Mouse (Mus musculus): Measurements from ENCODE around the gene Rnf213. TPM values are rescaled to one million over a fixed set of nuclear protein-coding genes. Genes with fewer than 3 reads are reported as not detected.

Gene Rnf213
- polyA plus RNA-seq, 1 experiment from 2014 or later: 1.5 TPM

DNA sequence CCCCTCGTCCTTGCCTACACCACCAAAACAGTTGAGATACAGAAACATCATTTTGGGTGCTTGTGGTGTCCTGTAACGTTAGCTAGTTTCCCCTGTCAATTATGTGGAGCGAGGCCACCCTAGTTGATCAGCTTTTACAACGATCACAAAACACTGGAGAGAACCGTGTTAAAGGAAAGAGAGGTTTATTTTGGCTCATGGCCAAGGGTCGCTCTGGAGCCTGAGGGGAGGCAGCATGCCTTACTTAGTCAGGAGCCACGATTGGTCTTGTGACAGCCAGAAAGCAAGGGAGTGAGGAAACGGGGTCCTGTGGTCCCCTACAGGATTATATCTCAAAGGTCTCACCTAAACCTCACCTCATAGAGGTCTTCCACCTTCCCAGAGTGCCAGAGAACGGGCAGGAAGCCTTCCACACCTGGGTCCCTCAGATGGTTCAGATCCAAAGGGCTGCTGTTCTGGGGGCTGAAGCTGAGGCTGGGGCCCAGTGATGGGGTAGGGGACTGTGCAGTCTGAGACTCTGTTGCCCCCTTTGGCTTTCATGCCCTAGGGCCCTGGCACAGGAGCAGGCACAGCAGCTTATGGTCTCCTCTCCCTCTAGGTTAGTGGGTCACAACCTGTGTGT is 120.2 kb downstream of the Rnf213 start:
- WGBS: 51% methylated on average over 9 of the region's 9 CpGs
- no peaks in the 10 kb centered on the region for H3K9me3 ChIP-seq (replicated peaks)
- peaks cover 76% of the 10 kb centered on the region for H3K4me1 ChIP-seq
- no peak overlapping the region for H3K9ac ChIP-seq
- H3K27me3 ChIP-seq: no peaks in the 10 kb centered on the region; the same call in 1 of the 2 replicates
- no peak overlapping the region for H3K4me2 ChIP-seq (replicated peaks)
- H3K36me3 ChIP-seq: peaks cover 4% of the 10 kb centered on the region; the same call in 1 of the 2 replicates
- no peak overlapping the region for H3K4me3 ChIP-seq
- H3K27ac ChIP-seq: peak overlapping the region; percentile 84
- ATAC-seq (ENCODE audit: low FRiP score): no peak

DNA sequence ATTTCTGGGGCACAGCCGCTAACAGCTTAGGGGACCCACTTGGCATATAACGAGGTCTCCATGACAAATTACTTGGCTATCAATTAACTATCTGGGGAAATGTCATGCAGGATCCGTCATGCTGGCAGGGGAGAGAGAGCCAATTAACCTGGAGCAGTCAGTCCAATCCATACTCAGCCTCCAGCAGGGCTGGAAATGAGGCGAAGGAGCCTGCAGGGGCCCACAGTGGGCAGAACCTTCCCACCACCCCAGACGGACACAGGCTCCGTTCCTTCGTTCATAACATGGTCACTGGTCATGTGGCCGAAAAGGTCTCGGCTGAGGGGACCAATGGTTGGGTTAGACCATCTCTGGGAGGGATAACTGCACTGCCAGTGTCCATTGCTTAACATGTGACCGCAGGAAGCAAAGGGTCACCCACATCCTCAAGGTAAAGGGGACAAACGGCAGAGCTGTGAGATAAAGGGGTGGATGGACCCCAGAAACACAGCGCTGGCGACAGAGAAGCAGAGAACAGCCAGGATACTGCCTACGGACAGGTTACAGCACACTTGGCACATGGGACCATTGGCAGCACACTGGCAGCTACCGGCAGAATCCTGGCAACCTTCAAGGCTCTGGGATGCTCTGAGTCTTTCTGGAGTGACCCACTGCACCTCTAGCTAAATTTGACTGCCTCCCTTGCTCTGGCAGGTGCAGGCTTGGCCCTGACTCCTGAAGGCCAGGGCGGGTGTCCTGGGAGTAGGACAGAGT is 121.4 kb downstream of the Rnf213 start:
- Histone ChIP-seq H3K27ac (peak overlapping the region; percentile 84), H3K27me3 (no peaks in the 10 kb centered on the region; the same call in 1 of the 2 replicates), H3K4me1 (peaks cover 65% of the 10 kb centered on the region), H3K4me3 (no peak overlapping the region), H3K9ac (peak overlapping the region; percentile 33; the same call in 1 of the 2 replicates), H3K36me3 (no peaks in the 10 kb centered on the region), H3K9me3 (replicated peaks) (no peaks in the 10 kb centered on the region), H3K4me2 (replicated peaks) (peak overlapping the region; percentile 44)
- peak; percentile 9 for ATAC-seq (ENCODE audit: low FRiP score)
- WGBS: 39% methylated on average over 16 of the region's 16 CpGs

DNA sequence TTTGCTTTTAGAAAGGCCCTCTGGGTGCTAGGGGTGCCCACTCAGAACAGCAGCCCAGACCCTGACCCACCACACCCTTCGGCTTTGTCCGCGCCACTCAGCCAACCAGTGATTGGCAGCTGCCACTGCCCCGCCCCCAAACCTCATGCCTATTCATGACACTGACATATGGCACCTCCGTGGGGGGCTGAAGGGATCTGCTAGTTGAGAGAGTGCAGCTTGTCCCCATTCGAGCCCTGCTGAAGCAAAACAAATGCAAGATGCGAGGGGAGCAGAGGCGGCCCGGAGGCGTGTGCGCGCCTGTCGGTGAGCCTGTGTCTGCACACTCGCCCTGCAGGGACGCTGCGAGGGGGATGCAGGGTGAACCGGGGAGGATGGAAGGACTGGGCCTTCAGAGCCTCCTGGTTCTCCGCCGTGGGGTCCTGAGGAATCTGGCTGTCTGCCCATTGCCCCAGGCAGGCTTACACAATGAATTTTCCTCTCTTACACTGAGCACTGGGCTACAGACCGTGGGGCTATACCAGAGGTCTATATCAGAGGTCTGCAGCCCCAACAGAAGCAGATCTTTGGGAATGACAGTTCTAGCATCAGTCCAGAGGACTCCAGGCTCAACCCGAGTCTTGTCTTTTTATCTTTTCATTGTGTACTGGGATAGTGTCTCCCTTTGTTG is 122.2 kb downstream of the Rnf213 start:
- Histone ChIP-seq H3K36me3 (no peaks in the 10 kb centered on the region), H3K4me3 (peak overlapping the region; percentile 16), H3K4me2 (replicated peaks) (peak overlapping the region; percentile 44), H3K9ac (peak overlapping the region; percentile 33; the same call in 1 of the 2 replicates), H3K4me1 (peaks cover 58% of the 10 kb centered on the region), H3K27me3 (no peaks in the 10 kb centered on the region; the same call in 1 of the 2 replicates), H3K9me3 (replicated peaks) (no peaks in the 10 kb centered on the region), H3K27ac (peak overlapping the region; percentile 84)
- peak; percentile 75 for ATAC-seq (ENCODE audit: low FRiP score)
- WGBS: 3% methylated on average over 21 of the region's 21 CpGs

DNA sequence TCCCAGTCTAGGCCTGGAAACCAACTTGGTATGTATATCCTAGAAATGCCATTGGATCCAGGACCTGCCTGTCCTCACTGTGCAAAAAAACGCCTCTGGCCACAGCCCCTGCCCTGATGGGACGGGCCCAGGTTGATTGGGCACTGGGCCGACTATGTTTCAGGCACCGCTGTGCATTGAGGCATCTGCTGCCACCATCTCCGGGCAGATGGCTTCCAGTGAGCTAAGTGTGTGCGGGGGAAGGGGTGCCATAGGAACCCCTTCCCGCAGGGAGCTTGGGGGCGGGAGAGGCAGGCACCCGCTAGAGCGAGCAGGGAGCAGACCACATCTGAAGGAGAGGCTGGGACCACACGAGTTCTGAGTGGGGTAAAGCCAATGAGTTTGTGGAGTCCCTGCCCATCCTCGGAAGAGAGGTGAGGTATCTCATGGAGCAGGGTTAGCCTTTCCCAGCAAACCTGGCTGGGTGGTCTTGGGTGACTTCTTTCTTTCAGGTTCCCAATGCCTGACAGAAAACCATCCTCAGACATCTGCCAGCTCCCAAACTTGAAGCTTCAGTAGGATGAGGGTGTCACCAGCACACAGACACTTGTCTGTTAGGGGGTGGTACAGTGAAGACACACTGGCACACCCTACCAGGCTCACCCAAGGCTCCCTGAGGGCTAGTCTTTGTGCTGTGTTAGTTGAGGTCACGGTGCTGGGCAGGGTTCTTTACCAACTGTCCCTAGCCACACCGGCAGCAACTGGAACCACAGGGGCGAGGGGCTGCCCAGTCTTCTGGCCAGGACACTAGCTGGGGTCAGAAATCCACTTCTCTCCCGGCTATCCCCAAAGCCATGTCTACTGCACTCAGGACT is 123.2 kb downstream of the Rnf213 start:
- Histone ChIP-seq H3K36me3 (no peaks in the 10 kb centered on the region), H3K27ac (peak overlapping the region; percentile 84), H3K27me3 (no peaks in the 10 kb centered on the region), H3K4me1 (peaks cover 49% of the 10 kb centered on the region), H3K4me2 (replicated peaks) (no peak overlapping the region), H3K4me3 (no peak overlapping the region), H3K9me3 (replicated peaks) (no peaks in the 10 kb centered on the region), H3K9ac (no peak overlapping the region; the same call in 1 of the 2 replicates)
- 63% methylated on average over 16 of the region's 16 CpGs for WGBS
- ATAC-seq (ENCODE audit: low FRiP score): peak; percentile 31

DNA sequence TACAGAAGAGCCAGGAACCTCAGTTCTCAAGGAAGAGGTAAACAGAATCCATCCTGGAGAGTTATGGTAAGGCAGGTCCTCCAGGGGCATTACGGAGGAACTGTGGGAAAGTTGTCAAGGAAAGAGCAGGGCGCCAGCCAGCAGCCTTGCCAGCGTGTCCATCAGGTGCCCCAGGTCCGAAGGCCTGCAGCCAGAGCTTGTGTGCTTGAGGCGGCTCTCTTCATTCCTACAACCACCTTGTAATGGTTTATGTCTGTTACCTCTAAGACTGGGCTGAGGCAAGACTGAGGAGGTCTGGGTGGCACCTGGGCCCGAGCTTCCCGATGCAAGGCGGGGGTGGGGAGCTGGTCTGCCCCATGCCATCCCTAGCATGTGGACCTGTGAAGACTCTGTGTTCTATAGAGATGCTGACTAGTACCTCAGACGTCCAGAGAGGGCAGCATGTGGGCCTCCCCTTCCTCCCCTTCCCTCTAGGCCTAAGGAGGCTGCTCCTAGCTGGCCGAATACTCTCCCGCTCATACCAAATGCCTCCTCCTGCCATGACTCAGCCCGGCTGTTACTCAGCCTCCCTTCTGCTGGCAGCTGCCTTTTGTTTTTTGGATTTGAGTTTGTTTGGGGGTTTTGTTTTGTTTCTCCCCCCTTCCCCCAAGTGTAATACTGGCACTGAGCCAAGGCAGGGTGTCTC is 123.9 kb downstream of the Rnf213 start:
- Histone ChIP-seq H3K27ac (0 out of 2 replicates have a peak overlapping the region, but pooled peaks have one; percentile 2), H3K27me3 (no peaks in the 10 kb centered on the region), H3K9ac (no peak overlapping the region), H3K9me3 (replicated peaks) (no peaks in the 10 kb centered on the region), H3K4me1 (peaks cover 45% of the 10 kb centered on the region), H3K4me3 (no peak overlapping the region), H3K4me2 (replicated peaks) (no peak overlapping the region), H3K36me3 (no peaks in the 10 kb centered on the region)
- 0 out of 2 replicates have a peak, but pooled peaks have one; percentile 7 for ATAC-seq (ENCODE audit: low FRiP score)
- WGBS: 68% methylated on average over 12 of the region's 12 CpGs

DNA sequence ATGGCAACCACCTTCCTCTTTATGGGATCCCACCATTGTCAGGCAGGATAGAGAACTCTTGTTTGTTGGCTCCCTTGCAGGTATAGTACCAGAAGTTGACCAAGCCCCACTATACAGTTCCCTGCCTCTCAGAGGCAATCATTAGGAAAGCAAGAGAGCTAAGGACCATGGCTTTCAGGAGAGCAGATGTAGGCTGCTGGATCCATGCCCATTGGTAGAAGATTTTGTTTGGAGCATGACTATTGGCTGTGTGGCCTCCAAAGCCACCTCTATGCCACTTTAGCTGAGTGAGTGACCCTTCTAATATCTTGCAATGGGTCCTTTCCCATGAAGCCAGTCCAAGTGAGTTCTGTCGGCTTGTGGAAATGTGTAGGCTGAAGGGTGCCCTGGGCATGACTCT is 126.5 kb downstream of the Rnf213 start:
- no peak overlapping the region for H3K27ac ChIP-seq
- no peak for ATAC-seq (ENCODE audit: low FRiP score)
- H3K9me3 ChIP-seq (replicated peaks): no peaks in the 10 kb centered on the region
- no peak overlapping the region for H3K4me3 ChIP-seq
- no peaks in the 10 kb centered on the region for H3K36me3 ChIP-seq
- H3K9ac ChIP-seq: no peak overlapping the region
- no peak overlapping the region for H3K4me2 ChIP-seq (replicated peaks)
- H3K27me3 ChIP-seq: no peaks in the 10 kb centered on the region
- peaks cover 29% of the 10 kb centered on the region for H3K4me1 ChIP-seq
- WGBS: 100% methylated on average over 1 of the region's 1 CpGs

DNA sequence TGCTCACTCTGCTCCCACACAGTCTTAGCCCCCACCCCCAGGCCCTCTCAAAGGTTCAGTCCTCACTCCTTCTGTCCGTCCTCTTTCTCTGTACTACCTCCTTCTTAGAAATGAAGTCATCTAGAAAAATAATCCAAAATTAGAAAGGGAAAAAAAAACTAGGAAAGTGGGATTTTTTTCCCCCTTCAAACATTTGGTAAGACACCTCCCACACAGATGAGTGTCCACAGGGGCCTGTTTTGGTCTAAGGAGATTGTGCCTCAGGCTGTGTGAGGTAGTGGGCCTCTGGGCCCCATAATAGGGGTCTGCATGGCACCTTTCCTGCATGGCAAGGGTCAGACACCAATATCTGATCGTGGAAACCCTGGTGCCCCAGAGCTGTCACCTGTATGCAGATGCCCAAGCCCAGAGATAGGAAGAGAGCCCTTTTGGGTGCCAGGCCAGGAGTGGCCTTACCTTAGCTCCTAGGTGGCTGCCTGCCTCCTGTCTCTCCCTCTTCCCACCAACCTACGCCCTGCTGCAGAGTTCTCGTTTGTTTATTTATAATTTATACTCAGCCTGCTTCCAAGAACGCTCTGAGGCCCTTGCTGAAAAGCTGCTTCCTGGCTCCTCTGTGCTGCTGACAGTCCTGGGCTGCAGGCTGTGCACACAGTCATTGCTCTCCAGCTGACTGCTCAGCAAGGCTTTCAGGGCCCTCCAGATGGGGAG is 127.3 kb downstream of the Rnf213 start:
- no peak overlapping the region for H3K9ac ChIP-seq
- no peaks in the 10 kb centered on the region for H3K9me3 ChIP-seq (replicated peaks)
- WGBS: 69% methylated on average over 5 of the region's 5 CpGs
- H3K27me3 ChIP-seq: no peaks in the 10 kb centered on the region
- H3K27ac ChIP-seq: no peak overlapping the region
- no peak overlapping the region for H3K4me3 ChIP-seq
- peaks cover 24% of the 10 kb centered on the region for H3K4me1 ChIP-seq
- H3K4me2 ChIP-seq (replicated peaks): no peak overlapping the region
- ATAC-seq (ENCODE audit: low FRiP score): no peak
- no peaks in the 10 kb centered on the region for H3K36me3 ChIP-seq

DNA sequence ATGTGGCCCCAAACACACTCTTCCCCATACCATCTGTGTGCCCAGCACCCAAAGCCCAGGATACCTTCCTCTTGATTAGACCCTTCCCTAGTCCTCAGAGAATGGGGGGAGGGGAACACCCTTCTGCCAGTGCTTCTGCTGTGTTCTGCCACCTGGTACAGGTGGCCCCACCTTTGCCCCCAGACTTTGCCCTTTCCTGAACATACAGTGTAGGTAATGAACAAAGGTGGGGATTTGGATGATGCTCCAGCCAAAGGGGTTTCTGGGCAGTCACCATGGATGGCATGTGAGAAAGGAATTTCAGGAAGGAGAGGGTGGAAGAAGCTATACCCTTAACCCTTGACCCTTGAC is 127.8 kb downstream of the Rnf213 start:
- H3K4me3 ChIP-seq: no peak overlapping the region
- H3K27ac ChIP-seq: no peak overlapping the region
- no peak overlapping the region for H3K4me2 ChIP-seq (replicated peaks)
- no peaks in the 10 kb centered on the region for H3K9me3 ChIP-seq (replicated peaks)
- ATAC-seq (ENCODE audit: low FRiP score): no peak
- no peaks in the 10 kb centered on the region for H3K27me3 ChIP-seq
- H3K36me3 ChIP-seq: no peaks in the 10 kb centered on the region
- no peak overlapping the region for H3K9ac ChIP-seq
- peaks cover 19% of the 10 kb centered on the region for H3K4me1 ChIP-seq

DNA sequence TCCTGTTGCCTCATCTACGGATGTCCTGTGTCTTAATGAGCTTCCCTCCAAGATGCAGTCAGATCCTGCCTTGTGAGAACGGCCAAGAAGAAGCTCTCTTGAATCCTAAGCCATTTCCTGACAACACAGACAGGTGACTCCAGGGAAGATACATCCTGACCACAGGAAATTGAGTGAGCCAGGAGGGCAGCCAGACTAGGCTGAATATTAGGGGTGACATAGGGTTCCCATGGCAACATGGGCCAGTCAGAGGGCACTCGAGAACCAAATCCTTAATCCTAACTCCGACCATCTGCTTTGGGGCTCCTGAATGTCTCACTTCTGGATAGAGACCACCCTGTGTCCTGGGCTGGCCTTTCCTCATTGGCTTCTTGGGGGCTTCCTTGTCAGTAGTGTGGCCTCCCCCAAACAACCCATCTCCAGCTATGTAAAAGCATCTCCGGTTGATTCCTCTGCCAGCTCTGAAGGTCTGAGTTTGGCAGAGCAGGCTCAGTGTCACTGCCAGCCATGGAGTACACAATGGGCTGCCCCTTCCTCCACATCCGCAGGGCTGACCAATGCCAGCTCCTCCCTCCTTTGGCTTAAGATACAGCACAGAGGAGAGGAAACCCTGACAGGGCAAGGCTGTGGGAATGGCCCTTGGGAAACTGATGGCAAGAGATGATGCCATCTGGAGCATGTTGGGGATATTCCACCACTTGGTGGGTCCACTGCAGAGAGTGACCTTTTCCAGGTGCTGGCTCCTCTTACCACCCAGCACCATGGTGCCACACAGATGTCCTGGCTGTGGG is 129.2 kb downstream of the Rnf213 start:
- WGBS: 81% methylated on average over 6 of the region's 6 CpGs
- H3K9me3 ChIP-seq (replicated peaks): no peaks in the 10 kb centered on the region
- no peaks in the 10 kb centered on the region for H3K27me3 ChIP-seq
- no peak overlapping the region for H3K27ac ChIP-seq
- H3K4me1 ChIP-seq: peaks cover 5% of the 10 kb centered on the region
- H3K36me3 ChIP-seq: no peaks in the 10 kb centered on the region
- H3K4me2 ChIP-seq (replicated peaks): no peak overlapping the region
- no peak for ATAC-seq (ENCODE audit: low FRiP score)
- no peak overlapping the region for H3K9ac ChIP-seq
- no peak overlapping the region for H3K4me3 ChIP-seq

DNA sequence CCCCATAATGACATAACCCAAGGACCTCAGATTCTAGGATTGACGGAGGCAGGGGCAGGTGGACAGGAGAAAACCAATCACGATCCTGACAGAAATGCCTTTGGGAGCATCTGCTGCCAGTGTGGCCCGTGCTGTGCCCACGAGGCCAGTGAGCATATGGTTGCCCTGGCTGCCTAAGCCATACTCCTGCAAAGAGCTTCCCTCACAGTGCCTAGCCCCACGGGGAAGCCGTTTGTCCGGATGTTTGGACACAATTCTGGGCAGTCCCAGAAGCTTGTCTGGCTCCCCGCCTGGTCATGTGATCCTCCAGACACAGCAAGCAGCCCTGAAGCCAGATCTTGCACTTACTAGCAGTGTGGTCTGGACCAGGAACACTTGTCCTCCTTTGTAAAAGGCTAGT is 129.9 kb downstream of the Rnf213 start:
- Histone ChIP-seq H3K9ac (no peak overlapping the region), H3K4me2 (replicated peaks) (no peak overlapping the region), H3K27me3 (no peaks in the 10 kb centered on the region), H3K4me3 (no peak overlapping the region), H3K4me1 (peaks cover 4% of the 10 kb centered on the region), H3K36me3 (no peaks in the 10 kb centered on the region), H3K9me3 (replicated peaks) (no peaks in the 10 kb centered on the region), H3K27ac (no peak overlapping the region)
- 76% methylated on average over 8 of the region's 8 CpGs for WGBS
- no peak for ATAC-seq (ENCODE audit: low FRiP score)
